Mouse (Mus musculus) E14TG2a.4 (cell line): ENCODE data around the gene Gm21750.

Experiments
- CTCF ChIP-seq: conservative IDR thresholded peaks from 2 replicates; pipeline ENCODE4 v1.5.1; 2014; ENCODE audit warnings: low read length
- NANOG ChIP-seq: IDR thresholded peaks from 2 replicates; pipeline ENCODE4 v1.6.1; 2014; ENCODE audit warnings: borderline replicate concordance, low read length, mixed read lengths

GRCm38 (mm10) chr14:73634356-73634755 is 26.7 kb upstream of the Gm21750 start:
- TF ChIP-seq CTCF: no peak
- no peak for TF ChIP-seq NANOG
